Mouse (Mus musculus): ENCODE measurements around the gene Pds5a.
"Not testable (repeated sequence)": the region's sequence is repeated elsewhere in the genome, so short reads cannot be mapped to it uniquely, and the experiment has no call there.

The Pds5a gene

DNA sequence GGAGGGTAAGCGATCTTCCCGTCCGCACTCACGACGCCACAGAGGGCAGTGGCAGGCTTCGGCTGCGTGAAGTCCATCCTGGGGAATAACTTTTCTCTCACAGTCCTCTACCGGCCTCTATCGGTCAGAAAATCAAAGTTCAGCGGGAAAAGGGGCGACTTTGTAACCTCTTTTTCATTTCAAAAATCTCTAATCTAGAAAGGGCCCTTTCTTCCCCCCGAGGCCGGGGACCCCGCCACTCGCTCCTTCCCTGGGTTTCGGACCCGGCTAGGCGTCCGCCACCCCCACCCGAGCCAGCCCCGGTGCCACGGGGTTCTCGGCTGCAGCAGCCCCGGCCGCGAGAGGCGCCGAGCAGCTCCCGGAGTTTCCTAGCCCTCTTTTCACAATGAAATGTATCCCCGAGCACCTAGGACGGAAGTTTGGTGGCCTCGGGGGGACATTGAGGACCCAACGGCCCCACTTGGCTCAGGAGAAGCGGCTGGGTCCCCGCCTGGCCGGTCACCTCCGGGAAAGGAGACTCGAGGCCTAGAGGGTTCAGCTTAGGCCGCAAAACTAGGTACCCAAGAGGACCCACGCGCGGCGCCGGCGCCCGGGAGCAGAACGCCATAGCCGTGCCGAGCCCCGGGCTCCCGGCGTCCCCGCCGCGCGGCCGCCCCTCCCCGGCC is 1.1 kb downstream of the Pds5a start:
- peak; percentile 79 to 86 for DNase-seq

DNA sequence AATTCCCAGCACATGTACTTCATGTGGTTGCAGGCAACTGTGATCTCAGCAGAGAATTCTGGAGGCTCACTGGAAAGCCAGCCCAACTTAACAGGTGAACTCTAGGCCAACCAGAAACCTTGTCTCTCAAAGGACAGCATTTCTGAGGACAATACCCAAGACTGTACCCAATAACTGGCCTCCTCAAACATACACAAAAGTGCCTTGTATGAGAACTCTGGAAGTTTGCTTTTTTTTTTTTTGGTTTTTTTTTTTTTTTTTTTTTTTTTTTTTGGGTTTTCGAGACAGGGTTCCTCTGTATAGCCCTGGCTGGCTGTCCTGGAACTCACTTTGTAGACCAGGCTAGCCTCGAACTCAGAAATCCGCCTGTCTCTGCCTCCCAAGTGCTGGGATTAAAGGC is 4.0 kb downstream of the Pds5a start:
- DNase-seq = not testable (repeated sequence)

DNA sequence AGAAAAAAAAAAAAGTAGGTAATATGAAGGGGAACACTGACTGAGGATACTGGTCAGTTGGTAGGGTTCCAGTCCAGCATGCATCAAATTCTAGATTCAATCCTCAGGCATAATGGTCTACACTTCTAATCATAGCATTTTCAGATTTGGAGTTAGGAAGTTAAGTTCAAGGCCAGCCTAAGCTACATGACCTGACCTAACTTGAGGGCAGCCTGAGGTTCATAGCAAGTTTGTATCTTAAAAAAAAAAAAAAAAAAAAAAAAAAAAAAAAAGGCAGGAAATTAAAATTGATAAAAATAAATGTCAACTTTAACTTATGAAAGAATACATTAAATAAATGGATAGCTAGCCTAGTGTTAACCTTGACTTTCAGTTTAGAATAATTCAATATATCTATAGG is 5.1 kb downstream of the Pds5a start:
- no peak for DNase-seq

- DNase-seq = no peak
These were observed 9.3 kb downstream of the Pds5a start for GRCm38 (mm10) chr5:65688806-65689205.

DNA sequence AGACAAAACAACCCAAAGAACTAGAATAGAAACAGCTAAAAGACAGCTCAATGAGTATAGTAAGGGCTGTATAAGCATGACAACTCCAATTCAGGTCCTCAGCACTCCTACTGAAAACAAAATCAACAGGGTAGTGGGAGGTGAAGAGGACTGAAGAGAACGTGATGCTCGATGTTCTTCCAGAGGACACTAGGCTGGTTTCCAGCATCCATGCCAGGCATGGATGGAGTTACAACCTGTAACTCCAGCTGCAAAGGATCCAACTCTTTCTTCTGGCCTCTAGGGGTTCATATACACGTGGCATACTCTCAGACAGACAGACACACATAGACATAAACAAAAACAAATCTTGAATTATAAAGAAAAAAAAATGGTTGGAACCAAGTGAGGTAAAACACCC is 11.3 kb downstream of the Pds5a start:
- no peak for DNase-seq

DNA sequence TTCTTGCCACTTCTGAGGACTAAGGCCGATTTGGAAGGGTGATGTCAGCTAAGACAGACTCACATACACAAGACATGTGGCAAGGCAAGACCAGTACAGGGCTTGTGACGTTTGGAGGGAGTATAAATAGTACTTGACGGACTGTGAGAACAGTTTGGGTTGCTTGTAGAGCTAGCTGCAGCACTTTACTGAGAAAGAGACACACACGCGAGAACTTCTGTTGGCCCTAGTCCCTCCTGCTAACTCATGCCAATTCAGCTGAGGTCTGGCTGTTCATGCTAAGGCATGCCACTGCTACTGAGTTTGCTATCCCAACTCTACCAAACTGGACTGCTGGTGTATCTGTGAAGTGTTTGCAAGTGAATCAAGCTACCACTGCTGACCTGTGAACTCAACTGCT is 19.2 kb downstream of the Pds5a start:
- DNase-seq = no peak

DNA sequence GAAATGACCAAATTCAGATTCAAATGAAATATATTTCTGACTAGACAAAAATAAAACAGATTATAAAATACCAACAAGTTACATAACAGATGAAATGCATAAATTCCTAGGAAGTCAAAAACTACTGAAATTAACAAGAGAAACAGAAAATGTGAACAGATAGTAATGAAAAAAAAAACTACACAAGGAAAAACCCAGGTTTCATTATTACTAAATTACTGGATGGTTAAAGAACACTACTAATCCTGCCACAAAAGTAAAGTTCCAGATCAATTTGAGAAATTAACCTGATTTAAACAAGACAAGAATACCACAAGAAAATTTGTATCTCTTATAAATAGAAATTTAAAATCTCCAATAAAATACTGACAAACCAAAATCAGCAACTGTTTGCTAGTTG is 25.9 kb downstream of the Pds5a start:
- DNase-seq = no peak

DNA sequence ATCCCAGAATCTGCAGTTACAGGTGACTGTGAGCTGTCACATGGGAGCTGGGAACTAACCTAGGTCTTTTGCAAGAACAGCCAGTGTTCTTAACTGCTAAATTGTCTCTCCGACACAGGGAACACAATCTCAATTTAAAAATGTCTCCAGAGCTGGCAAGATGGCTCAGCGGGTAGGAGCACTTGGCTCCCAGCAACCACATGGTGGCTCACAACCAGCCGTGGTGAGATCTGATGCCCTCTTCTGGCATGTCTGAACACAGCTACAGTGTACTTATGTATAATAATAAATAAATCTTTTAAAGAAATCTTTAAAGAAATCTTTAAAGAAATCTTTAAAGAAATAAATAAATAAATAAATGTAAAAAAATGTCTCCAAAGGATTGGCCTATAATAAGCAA is 30.4 kb downstream of the Pds5a start:
- peak in 1 of 2 experiments; percentile 35 for DNase-seq

- DNase-seq = no peak
These were observed 32.7 kb downstream of the Pds5a start for GRCm38 (mm10) chr5:65665370-65665769.

- DNase-seq = no peak
These were observed 36.1 kb downstream of the Pds5a start for GRCm38 (mm10) chr5:65661958-65662357.

DNA sequence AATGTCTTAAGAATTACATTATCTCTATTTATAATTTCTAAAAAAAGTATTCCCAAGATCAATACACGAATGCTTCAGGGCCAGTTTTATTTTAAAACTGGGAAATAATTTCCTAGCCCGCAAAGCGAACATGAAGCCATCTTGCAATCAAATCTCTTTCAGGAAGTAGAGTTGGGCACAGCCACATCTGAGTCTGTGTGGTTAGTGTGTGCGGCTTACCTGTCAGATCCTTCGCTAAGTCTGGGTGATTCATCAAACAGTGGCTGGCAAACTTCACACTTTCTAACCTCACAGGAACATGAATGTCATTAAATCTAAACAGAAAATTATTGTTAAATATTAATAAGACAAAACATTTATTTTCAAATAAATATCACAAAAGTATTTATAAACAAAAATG is 44.3 kb downstream of the Pds5a start:
- no peak for DNase-seq

DNA sequence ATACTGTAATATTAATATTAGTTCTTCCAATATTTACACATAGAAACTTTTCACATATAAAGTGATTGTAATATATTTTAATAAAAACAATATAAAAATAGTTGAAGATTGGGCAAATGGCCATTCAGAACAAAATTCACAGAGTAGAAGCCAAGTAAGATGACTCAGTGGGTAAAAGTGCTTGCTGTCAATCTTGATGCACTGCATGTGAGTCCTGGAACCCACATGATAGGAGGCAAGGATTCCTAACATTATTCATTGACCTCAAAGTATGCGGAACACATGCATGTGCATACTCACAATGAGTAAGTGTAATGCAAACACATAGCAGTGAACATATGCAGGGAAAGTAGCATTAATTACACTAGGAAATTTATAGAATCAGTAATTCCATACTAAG is 59.2 kb downstream of the Pds5a start:
- no peak for DNase-seq

GRCm38 (mm10) chr5:65624340-65624739 is 73.7 kb downstream of the Pds5a start:
- peak in 1 of 2 experiments; percentile 18 for DNase-seq

DNA sequence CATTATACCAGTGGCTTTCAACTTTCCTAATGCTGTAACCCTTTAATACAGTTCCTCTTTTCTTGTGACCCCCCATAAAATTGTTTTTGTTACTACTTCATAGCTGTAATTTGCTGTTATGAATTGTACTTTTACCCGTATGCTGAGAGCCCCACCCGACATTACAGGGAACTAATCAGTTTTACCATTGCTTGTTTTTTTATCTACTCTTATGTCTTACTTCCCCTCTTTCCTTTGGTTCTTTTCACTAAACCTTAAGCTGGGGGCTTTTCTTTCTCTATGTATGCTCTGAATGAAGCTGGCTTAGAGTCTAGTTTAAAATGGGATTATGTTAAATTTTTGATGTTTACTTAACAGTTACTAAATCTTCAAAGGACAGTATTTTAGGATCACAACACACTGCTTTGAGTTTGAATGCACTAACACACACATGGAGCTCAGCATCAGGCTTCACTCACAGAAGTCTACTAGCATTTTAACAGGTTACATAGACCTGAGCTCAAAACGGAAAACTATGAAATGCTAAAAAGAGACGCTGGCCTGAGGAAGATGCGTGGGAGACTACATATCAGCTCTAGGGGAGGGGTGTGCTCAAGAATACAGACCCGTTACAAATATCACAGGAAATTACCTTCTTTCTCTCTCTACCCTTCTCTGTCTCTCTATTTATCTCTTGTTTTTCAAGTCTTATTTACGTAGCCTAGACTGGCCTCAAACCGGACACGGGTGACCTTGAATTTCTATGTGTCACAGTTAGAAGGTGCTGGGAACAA is 84.7 kb downstream of the Pds5a start:
- no peak for DNase-seq

DNA sequence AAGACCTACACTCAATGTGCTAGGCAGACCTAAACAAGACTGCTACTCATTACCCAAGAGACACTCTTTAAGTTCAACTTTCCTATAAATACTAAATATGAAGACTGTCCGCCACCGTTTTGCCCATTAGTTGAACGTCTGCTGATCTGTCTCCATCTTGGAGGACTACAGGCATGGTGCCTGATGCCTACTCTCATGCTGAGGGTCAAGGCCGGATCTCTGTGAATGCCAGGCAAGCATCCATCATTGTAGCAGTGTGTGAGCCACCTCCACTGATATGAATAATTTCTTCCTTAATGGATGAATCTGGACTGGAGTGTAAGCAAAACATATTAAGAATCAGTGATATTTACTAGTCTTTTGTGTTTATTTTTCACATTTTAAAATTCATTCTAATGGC is 87.5 kb downstream of the Pds5a start:
- no peak for DNase-seq

- peak in 1 of 2 experiments; percentile 33 for DNase-seq
These were observed 88.3 kb downstream of the Pds5a start for GRCm38 (mm10) chr5:65609769-65610168.

- DNase-seq = no peak
These were observed 91.3 kb downstream of the Pds5a start for GRCm38 (mm10) chr5:65606820-65607219.

- DNase-seq = no peak
These were observed 98.4 kb downstream of the Pds5a start for GRCm38 (mm10) chr5:65599681-65600080.

DNA sequence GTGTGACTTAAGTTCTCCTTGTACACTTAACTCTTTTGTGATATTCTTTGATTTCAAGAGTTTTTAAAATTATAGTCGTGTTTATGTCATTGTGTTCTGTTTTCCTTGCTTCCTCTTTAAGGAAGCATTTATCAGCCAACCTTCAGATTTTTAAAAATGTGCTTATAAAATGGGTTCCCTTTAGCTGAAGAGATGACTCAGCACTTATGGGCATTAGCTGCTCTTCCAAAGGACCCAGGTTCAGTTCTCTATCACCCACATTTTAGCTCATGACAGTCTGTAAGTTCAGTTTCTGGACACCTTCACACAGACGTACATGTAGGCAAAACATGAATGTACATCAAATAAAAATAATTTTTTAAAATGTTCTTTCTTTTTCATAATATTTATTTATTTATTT is 105.7 kb downstream of the Pds5a start:
- DNase-seq = no peak

- no peak for DNase-seq
These were observed 107.9 kb downstream of the Pds5a start for GRCm38 (mm10) chr5:65590199-65590598.

- peak; percentile 16 to 60 for DNase-seq
These were observed 111.8 kb downstream of the Pds5a start for GRCm38 (mm10) chr5:65586291-65586690.

DNA sequence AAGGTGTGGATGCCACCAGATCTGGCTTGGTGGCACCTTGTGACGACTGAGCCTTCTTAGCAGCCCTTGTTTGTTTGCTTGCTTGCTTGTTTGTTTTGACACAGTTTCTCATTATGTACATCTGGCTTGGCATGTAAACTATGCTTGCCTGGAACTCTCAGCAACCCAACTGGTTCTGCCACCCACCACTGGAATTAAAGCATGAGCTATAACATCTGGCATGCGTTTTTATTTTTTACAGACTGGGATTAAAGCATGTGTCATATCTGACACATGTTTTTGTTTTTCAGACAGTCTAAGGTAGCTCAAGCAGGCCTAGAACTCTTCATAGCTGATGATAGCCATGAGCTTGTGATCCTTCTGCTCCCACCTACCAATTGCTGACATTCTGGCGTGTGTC is 119.5 kb downstream of the Pds5a start:
- no peak for DNase-seq

GRCm38 (mm10) chr5:65575896-65576295 is 122.2 kb downstream of the Pds5a start:
- DNase-seq = no peak

- no peak for DNase-seq
These were observed 123.2 kb downstream of the Pds5a start for GRCm38 (mm10) chr5:65574876-65575275.

DNA sequence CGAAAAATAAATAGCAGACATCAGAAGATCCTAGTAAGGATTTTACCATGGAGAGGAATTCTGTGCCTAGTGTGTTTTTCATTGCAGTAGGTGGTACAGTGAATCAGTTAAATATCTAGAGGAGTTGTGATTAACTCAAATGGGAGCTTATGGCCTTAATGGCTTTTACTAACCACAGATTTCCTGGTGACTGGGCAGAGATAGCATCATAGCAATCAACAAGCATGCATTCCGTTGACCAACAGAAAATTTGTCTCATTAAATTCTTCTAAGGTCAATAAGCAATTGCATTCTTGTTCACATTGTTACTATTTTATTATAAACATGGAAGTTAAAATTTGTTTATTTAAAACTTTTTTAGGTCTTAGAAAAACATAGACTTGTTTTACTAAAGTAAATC is 132.6 kb downstream of the Pds5a start:
- no peak for DNase-seq

Data from kidney, postnatal 25 days (tissue).